Mouse (Mus musculus) spleen, adult 2 months (tissue): ENCODE data around the gene Atg10. TPM values are rescaled to one million over a fixed set of nuclear protein-coding genes. Genes with fewer than 3 reads are reported as not detected.
"Not testable (repeated sequence)": the region's sequence is repeated elsewhere in the genome, so short reads cannot be mapped to it uniquely, and the experiment has no call there.

ENCODE experiments used
- DNase-seq, 2 experiments: peaks; one replicate each; pipeline versions ENCODE4 v3.0.0 to v3.0.0-alpha.2; 2012 to 2021; ENCODE audit warnings: low spot score in 2 of 2, low read depth in 1 of 2
- H3K27ac ChIP-seq: fragments of 200-500 bp; 2 replicates; pipeline ENCODE4 v1.5.1; 2012; ENCODE audit warnings: low read length, inconsistent platforms; ENCODE audit not compliant: insufficient read depth
- H3K27me3 ChIP-seq: fragments of 200-500 bp; 2 replicates; pipeline ENCODE4 v1.6.1; 2012; ENCODE audit warnings: mild to moderate bottlenecking, moderate library complexity, low read length, inconsistent platforms; ENCODE audit not compliant: control insufficient read depth, insufficient read depth
- H3K36me3 ChIP-seq: fragments of 200-500 bp; 2 replicates; pipeline ENCODE4 v1.6.1; 2012; ENCODE audit warnings: mild to moderate bottlenecking, low read length, inconsistent platforms; ENCODE audit not compliant: control insufficient read depth, insufficient read depth
- H3K4me1 ChIP-seq: fragments of 200-500 bp; 2 replicates; pipeline ENCODE4 v1.6.1; 2011; ENCODE audit warnings: inconsistent platforms; ENCODE audit not compliant: control insufficient read depth, insufficient read depth, insufficient read length
- H3K4me3 ChIP-seq: fragments of 200-500 bp; 2 replicates; pipeline ENCODE4 v1.5.1; 2011; ENCODE audit warnings: mild to moderate bottlenecking, inconsistent platforms; ENCODE audit not compliant: insufficient read depth, insufficient read length; ENCODE audit errors: extremely low read depth
- CTCF ChIP-seq: fragments of 200-500 bp; IDR thresholded peaks from 2 replicates; pipeline ENCODE4 v1.5.1; 2011; ENCODE audit warnings: mild to moderate bottlenecking, inconsistent platforms; ENCODE audit not compliant: insufficient read depth, insufficient read length, insufficient replicate concordance; ENCODE audit errors: extremely low read depth
- POLR2A ChIP-seq: fragments of 200-500 bp; IDR thresholded peaks from 2 replicates; pipeline ENCODE4 v1.6.1; 2011; ENCODE audit warnings: low read depth, low read length, inconsistent platforms
- WGBS: fragments of 180-500 bp; shearing (Covaris S2); methylation state at CpG from one replicate; pipeline ENCODE4 v1.1.7; 2018; 5-methylcytosine and 5-hydroxymethylcytosine counted together
- polyA plus RNA-seq: library from polyadenylated mRNA; depleted of rRNA; stranded (reverse); fragments of >200 nt; gene quantifications from 2 replicates; pipeline ENCODE4 v1.2.3, GENCODE M21; 2012

The Atg10 gene
- polyA plus RNA-seq, 1 experiment = 0.95 TPM

DNA sequence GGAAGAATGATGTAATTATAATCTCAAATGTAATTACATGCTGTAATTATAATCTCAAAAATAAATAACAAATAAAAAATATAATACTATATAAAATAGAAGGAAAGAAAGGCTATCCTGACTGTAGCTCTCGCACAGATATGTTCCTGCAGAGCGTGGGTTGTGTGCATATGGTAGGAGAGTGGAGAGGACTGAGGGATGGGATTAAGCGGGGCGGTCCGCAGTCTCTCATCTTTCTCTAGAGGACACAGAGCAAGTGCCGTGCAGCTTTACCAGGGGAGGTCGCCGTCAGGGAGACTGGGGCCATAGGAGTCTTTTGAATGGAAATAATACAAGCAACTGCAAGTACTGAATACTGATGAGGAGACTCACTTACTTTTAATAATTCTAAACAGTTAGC lies 263.2 kb downstream of the Atg10 start:
- WGBS = 95% methylated on average over 8 of the region's 8 CpGs
- TF ChIP-seq POLR2A = no peak
- TF ChIP-seq CTCF = no peak
- Histone ChIP-seq H3K27ac (no peak overlapping the region), H3K27me3 (no peaks in the 10 kb centered on the region), H3K36me3 (no peaks in the 10 kb centered on the region), H3K4me3 (no peak overlapping the region), H3K4me1 (no peaks in the 10 kb centered on the region)
- DNase-seq = no peak

DNA sequence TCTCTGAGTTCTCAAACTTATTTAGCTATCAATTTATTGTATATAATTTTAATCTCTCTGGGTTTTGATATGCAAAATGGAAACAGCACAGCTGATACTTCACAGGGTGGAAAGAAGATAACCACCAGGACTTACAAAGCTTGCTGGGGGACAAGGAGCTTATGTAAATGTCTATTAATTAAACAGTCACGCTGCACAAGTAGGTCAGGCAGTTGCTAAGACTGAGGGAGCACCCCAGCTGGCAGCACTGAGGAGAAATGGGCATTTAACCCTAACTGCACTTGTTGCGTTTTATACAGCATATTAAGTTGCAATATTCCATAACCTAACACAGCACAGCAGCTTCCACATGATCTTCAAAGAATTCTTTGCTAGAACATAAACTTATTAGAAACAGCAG lies 264.9 kb downstream of the Atg10 start:
- H3K27ac ChIP-seq = no peak overlapping the region
- no peak for DNase-seq
- no peaks in the 10 kb centered on the region for H3K36me3 ChIP-seq
- no peaks in the 10 kb centered on the region for H3K4me1 ChIP-seq
- TF ChIP-seq CTCF (no peak), POLR2A (no peak)
- WGBS = 89% methylated on average over 2 of the region's 2 CpGs
- H3K27me3 ChIP-seq = no peaks in the 10 kb centered on the region
- no peak overlapping the region for H3K4me3 ChIP-seq

DNA sequence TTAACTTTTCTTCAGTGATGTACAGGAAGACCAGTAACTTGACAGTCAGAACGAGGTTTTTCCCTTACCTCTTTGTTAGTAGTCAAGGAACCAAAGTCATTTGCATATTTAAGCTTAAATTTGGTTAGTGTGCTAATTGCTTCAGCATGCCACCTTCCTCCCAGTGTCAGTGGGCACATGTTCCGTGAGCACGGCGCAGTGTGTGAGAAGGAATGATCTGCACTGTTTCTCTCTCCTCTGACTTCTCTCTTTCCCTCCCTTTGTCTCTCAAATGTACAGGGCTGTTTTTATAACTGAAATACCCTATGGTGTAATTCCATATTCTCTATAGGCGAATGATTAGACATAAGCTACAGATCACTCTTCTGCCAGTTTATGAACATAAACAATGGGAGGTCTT lies 284.2 kb downstream of the Atg10 start:
- no peak overlapping the region for H3K4me3 ChIP-seq
- 76% methylated on average over 5 of the region's 5 CpGs for WGBS
- no peaks in the 10 kb centered on the region for H3K4me1 ChIP-seq
- no peak overlapping the region for H3K27ac ChIP-seq
- H3K27me3 ChIP-seq = no peaks in the 10 kb centered on the region
- 0 out of 2 replicates have a peak, but pooled peaks cover 2% of the 10 kb centered on the region for H3K36me3 ChIP-seq
- TF ChIP-seq CTCF (no peak), POLR2A (no peak)
- DNase-seq = no peak

DNA sequence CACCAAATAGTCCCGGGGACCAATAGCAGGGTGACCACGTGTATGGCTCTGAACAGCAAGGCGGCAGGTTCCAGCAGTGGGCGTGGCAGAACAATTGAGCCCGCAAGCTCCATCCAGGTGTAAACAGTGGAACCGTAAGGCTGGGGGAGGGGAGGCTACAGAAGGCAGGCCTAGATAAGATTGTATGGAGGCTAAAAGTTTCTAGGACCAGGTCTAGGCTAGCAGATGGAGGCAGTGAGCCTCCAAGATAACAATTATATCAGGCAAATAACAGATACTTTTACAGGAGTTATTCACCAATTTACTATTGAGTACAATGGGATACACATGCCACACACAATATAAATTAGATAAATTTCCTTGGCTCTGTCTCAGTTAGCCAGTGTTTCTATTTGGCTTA lies 284.6 kb downstream of the Atg10 start:
- TF ChIP-seq POLR2A (no peak), CTCF (no peak)
- Histone ChIP-seq H3K4me1 (no peaks in the 10 kb centered on the region), H3K27me3 (no peaks in the 10 kb centered on the region), H3K4me3 (no peak overlapping the region), H3K36me3 (0 out of 2 replicates have a peak, but pooled peaks cover 2% of the 10 kb centered on the region), H3K27ac (no peak overlapping the region)
- no peak for DNase-seq
- 88% methylated on average over 6 of the region's 6 CpGs for WGBS

DNA sequence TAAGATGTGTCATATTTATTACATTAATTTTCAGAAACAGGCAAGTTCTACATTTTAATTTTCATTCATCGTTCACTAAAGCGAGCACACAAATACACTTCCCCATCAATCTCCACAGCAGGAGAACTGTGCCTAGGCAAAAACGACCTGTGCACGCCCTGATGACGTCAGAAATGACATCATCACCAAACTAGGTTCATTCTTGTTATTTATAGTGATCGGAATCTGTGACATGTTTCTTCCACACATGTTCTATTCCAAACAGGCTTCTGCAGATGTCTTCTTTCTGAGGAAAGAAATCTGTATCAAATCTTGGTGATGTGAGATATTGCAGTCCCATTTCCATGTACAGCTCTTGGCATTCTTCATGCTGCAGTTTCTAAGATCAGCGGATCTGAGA lies 287.9 kb downstream of the Atg10 start:
- WGBS = 93% methylated on average over 7 of the region's 7 CpGs
- Histone ChIP-seq H3K4me1 (no peaks in the 10 kb centered on the region; the same call in 1 of the 2 replicates), H3K36me3 (0 out of 2 replicates have a peak, but pooled peaks cover 2% of the 10 kb centered on the region), H3K27me3 (no peaks in the 10 kb centered on the region), H3K27ac (no peak overlapping the region), H3K4me3 (no peak overlapping the region)
- no peak for DNase-seq
- TF ChIP-seq POLR2A (no peak), CTCF (no peak)

DNA sequence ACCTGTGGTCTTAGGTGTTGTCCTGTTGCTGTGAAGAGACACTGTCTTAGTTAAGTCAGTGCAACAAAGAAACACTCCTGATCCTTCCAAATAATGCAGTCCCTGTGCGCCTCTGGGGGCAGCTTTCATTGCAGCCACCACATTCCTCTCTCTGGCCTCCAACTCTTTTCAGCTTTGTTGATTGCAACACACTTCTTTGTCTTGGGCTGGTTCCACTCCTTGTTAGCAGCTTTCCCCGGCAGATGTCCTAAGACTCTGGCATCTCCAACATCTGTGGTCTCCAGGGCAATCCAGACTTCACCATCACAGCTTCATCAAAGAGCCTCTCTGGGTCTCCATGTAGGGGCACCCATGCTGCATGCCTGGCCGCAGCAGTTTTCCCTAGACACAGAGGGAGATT lies 290.5 kb downstream of the Atg10 start:
- H3K27ac ChIP-seq = no peak overlapping the region
- 88% methylated on average over 3 of the region's 3 CpGs for WGBS
- TF ChIP-seq POLR2A (no peak), CTCF (no peak)
- no peaks in the 10 kb centered on the region for H3K27me3 ChIP-seq
- no peak for DNase-seq
- no peaks in the 10 kb centered on the region; the same call in 1 of the 2 replicates for H3K4me1 ChIP-seq
- 0 out of 2 replicates have a peak, but pooled peaks cover 2% of the 10 kb centered on the region for H3K36me3 ChIP-seq
- no peak overlapping the region for H3K4me3 ChIP-seq

DNA sequence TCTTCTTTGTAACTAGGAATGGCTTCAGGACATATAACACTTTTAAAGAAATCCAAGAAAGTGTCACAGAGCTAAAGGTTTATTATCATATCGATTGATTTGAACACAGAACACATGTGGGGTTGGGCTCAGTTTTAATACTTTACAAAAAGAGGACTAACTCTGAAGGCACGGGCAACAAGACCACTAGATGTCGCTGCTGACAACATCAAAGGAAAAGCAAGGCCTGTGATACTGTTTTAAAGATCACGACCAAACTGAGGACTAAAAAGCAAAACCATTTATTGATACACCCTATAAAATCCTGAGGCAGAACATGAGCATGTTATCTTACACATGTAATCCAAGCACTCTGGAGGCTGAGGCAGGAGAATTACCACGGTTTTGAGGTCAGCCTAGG lies 293.9 kb downstream of the Atg10 start:
- WGBS = 16% methylated on average over 5 of the region's 5 CpGs
- peaks cover 11% of the 10 kb centered on the region; the same call in 1 of the 2 replicates for H3K36me3 ChIP-seq
- TF ChIP-seq CTCF = peak; percentile 44; the same call in 1 of the 2 replicates
- TF ChIP-seq POLR2A = no peak
- DNase-seq = peak; percentile 60 to 65
- no peak overlapping the region for H3K4me3 ChIP-seq
- H3K27ac ChIP-seq = no peak overlapping the region
- no peaks in the 10 kb centered on the region for H3K27me3 ChIP-seq
- no peaks in the 10 kb centered on the region; the same call in 1 of the 2 replicates for H3K4me1 ChIP-seq

DNA sequence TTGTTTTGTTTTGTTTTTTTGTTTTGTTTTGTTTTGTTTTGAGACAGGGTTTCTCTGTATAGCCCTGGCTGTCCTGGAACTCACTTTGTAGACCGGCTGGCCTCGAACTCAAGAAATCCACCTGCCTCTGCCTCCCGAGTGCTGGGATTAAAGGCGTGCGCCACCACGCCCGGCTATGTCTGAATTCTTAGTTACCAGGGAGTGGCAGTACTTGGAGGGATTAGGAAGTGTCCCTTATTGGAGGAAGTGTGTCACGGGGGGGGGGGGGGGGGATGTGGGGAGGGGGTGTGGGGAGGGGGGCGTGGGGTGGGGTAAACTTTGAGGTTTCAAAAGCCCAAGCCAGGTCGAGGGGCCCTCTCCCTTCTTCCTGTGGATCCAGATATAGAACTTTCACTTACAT lies 295.5 kb downstream of the Atg10 start:
- WGBS = 75% methylated on average over 10 of the region's 10 CpGs
- not testable (repeated sequence) for H3K36me3 ChIP-seq, DNase-seq, H3K4me1 ChIP-seq, H3K4me3 ChIP-seq, H3K27ac ChIP-seq, H3K27me3 ChIP-seq
